Mouse (Mus musculus) testis, adult 2 months (tissue): ENCODE measurements around the gene Zbtb38. TPM values are rescaled to one million over a fixed set of nuclear protein-coding genes. Genes with fewer than 3 reads are reported as not detected.

ENCODE experiments used
- H3K27ac ChIP-seq: fragments of 200-500 bp; 2 replicates; pipeline ENCODE4 v1.5.1; 2012; ENCODE audit warnings: low read depth, low read length; ENCODE audit not compliant: control insufficient read depth, insufficient read depth
- H3K27me3 ChIP-seq: fragments of 200-500 bp; 2 replicates; pipeline ENCODE4 v1.6.1; 2012; ENCODE audit warnings: mild to moderate bottlenecking, low read length, moderate library complexity; ENCODE audit not compliant: control insufficient read depth, insufficient read depth
- H3K36me3 ChIP-seq: fragments of 200-500 bp; 2 replicates; pipeline ENCODE4 v1.6.1; 2012; ENCODE audit warnings: mild to moderate bottlenecking, low read length; ENCODE audit not compliant: control insufficient read depth, insufficient read depth
- H3K4me1 ChIP-seq: fragments of 200-500 bp; 2 replicates; pipeline ENCODE4 v1.6.1; 2012; ENCODE audit warnings: low read length; ENCODE audit not compliant: control insufficient read depth, insufficient read depth
- H3K4me3 ChIP-seq: fragments of 200-500 bp; 2 replicates; pipeline ENCODE4 v1.5.1; 2012; ENCODE audit warnings: low read depth, mild to moderate bottlenecking, low read length, moderate library complexity, mixed read lengths; ENCODE audit not compliant: control insufficient read depth
- CTCF ChIP-seq: fragments of 200-500 bp; IDR thresholded peaks from 2 replicates; pipeline ENCODE4 v1.5.1; 2012; ENCODE audit warnings: low read depth, mild to moderate bottlenecking, inconsistent platforms, low read length, moderate library complexity; ENCODE audit not compliant: control insufficient read depth, insufficient read depth, insufficient replicate concordance
- POLR2A ChIP-seq: fragments of 200-500 bp; IDR thresholded peaks from 2 replicates; pipeline ENCODE4 v1.6.1; 2012; ENCODE audit warnings: low read depth, mild to moderate bottlenecking, inconsistent platforms, low read length, moderate library complexity; ENCODE audit not compliant: control insufficient read depth
- polyA plus RNA-seq: library from polyadenylated mRNA; depleted of rRNA; stranded (reverse); fragments of >200 nt; gene quantifications from 2 replicates; pipeline ENCODE4 v1.2.3, GENCODE M21; 2012; rRNA removed

Zbtb38 gene
- polyA plus RNA-seq: 2.2 and 2.4 TPM in 2 replicates

- Histone ChIP-seq H3K4me3 (peak within 1 kb of the TSS; percentile 3; the same call in 1 of the 2 replicates), H3K27me3 (no peaks in the 10 kb centered on the region), H3K4me1 (peaks cover 7% of the 10 kb centered on the region), H3K36me3 (no peaks in the 10 kb centered on the region), H3K27ac (no peak within 1 kb of the TSS)
- no peak for TF ChIP-seq POLR2A
- no peak for TF ChIP-seq CTCF
Measured at GRCm38 (mm10) chr9:96752603-96753114, at the start of gene Zbtb38. Gene Zbtb38 (minus strand): TSS chr9:96752831.

DNA sequence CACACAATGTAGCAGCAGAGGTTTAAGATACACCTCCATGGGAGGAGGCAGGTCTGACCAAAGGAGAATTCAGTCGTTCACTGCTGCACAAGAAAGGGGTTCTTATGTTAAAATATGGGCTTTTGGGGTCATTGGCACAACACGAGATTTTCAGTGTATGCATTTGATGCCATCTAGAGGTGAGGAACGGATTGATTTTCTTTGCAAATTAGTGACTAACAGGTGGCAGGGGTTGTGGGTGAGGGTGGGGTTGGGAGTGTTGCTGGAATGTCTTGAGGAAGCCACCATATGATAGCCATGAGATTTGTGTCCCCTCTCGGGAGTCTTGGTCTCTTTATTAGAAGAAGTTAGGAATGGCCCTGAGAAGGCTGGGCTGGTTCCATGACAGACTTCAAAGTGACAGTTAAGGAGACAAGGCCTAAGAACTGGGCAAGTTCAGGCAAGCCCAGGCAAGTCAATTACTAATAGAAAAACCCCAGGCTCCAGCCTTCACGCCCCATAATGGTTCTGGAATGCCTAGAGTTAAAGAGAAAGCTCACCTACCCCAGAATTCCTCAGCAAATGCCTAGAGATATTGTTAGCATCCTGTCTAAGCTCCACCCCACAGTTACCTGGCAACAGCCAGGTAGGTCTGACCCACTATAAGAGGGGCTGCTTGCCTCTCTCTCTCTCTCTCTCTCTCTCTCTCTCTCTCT lies 47.6 kb upstream of the Zbtb38 start:
- TF ChIP-seq CTCF (no peak), POLR2A (no peak)
- H3K36me3 ChIP-seq: no peaks in the 10 kb centered on the region
- no peak overlapping the region for H3K27ac ChIP-seq
- peak overlapping the region; percentile 17 for H3K4me3 ChIP-seq
- H3K27me3 ChIP-seq: no peaks in the 10 kb centered on the region
- H3K4me1 ChIP-seq: peaks cover 7% of the 10 kb centered on the region

DNA sequence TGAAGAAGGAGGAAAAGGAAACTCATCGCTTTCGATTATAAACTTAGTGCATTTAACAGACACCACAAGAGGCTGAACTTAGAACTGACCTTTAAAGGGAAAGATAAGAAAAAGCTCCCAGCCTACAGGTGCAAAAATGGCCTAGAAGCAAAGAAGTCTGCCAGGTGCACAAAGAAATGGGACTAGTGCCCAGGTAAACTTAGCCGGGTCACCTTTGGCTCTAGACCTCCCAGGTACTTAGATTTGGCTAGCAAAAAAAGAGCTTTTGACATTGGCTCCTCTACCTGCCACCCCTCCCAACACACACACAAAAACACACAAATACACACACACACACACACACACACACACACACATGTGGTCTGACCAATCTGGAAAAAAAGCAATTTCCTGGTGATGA lies 44.7 kb upstream of the Zbtb38 start:
- H3K4me1 ChIP-seq: peaks cover 5% of the 10 kb centered on the region
- TF ChIP-seq CTCF (no peak), POLR2A (no peak)
- H3K36me3 ChIP-seq: no peaks in the 10 kb centered on the region
- no peak overlapping the region for H3K4me3 ChIP-seq
- no peaks in the 10 kb centered on the region for H3K27me3 ChIP-seq
- H3K27ac ChIP-seq: no peak overlapping the region

- TF ChIP-seq CTCF (no peak), POLR2A (no peak)
- Histone ChIP-seq H3K4me3 (peak overlapping the region; percentile 53), H3K27ac (no peak overlapping the region), H3K36me3 (no peaks in the 10 kb centered on the region), H3K27me3 (no peaks in the 10 kb centered on the region), H3K4me1 (peaks cover 5% of the 10 kb centered on the region)
Measured at GRCm38 (mm10) chr9:96795399-96795928, 42.8 kb upstream of the Zbtb38 start.

GRCm38 (mm10) chr9:96794601-96795000 lies 42.0 kb upstream of the Zbtb38 start:
- Histone ChIP-seq H3K27me3 (no peaks in the 10 kb centered on the region), H3K4me3 (no peak overlapping the region), H3K36me3 (no peaks in the 10 kb centered on the region), H3K4me1 (peaks cover 5% of the 10 kb centered on the region), H3K27ac (no peak overlapping the region)
- TF ChIP-seq POLR2A (no peak), CTCF (no peak)

- no peaks in the 10 kb centered on the region for H3K27me3 ChIP-seq
- H3K4me1 ChIP-seq: peaks cover 5% of the 10 kb centered on the region
- TF ChIP-seq POLR2A (no peak), CTCF (no peak)
- H3K27ac ChIP-seq: no peak overlapping the region
- no peaks in the 10 kb centered on the region for H3K36me3 ChIP-seq
- H3K4me3 ChIP-seq: no peak overlapping the region
Measured at GRCm38 (mm10) chr9:96792543-96792942, 39.9 kb upstream of the Zbtb38 start.

GRCm38 (mm10) chr9:96790389-96791007 lies 37.9 kb upstream of the Zbtb38 start:
- Histone ChIP-seq H3K27me3 (no peaks in the 10 kb centered on the region), H3K27ac (no peak overlapping the region), H3K4me1 (peaks cover 3% of the 10 kb centered on the region), H3K4me3 (no peak overlapping the region), H3K36me3 (no peaks in the 10 kb centered on the region)
- TF ChIP-seq CTCF (no peak), POLR2A (no peak)

DNA sequence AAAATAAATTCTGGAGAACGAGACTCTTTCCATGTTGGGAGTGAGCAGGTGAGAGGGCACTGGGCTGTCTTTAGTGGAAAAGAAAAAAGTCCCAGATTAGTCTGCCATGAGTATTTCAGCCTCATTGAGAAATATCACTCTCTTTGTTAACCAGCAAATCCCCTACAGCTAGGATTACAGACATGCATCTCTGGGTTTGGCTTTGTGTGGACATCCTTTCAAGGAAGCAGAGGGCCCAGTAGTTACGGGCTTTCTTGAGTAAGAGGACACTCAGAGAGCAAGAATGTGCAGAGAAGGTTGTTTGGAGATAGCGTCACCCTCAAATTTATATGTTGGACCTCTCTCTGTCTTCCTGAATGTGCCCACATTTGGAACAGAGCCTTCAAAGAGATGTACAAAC lies 37.3 kb upstream of the Zbtb38 start:
- Histone ChIP-seq H3K27me3 (no peaks in the 10 kb centered on the region), H3K36me3 (no peaks in the 10 kb centered on the region), H3K27ac (no peak overlapping the region), H3K4me3 (no peak overlapping the region), H3K4me1 (no peaks in the 10 kb centered on the region)
- no peak for TF ChIP-seq CTCF
- TF ChIP-seq POLR2A: no peak
